Mouse (Mus musculus): ENCODE measurements around the gene Pnkp.
A peak's percentile ranks its signal among the peaks of the same experiment; 100 is the strongest.

Pnkp gene

DNA sequence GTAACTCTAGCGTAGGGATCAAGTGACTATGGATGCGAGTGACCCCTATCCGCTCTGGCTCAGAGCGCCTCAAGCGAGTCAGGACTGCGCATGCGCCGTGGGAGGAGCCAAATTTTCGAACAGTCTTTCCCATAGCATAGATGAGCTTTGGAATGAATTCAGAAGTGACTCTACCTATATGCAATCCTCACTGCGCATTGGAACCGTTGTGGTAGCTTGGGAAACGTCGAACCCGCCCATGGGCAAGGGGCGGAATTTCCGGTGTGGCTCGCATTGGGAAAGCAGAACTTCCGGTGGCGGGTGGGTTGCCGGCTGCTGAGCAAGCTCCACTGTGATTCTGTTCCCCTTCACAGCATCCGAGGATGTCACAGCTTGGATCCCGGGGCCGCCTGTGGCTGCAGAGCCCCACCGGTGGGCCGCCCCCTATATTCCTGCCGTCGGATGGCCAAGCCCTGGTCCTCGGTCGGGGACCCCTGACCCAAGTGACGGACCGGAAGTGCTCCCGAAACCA is at the start of gene Pnkp:
Gene Pnkp (plus strand): TSS at position 98 of the 511 bp plus-strand sequence.
- DNase-seq = peak; percentile 81 to 86

DNA sequence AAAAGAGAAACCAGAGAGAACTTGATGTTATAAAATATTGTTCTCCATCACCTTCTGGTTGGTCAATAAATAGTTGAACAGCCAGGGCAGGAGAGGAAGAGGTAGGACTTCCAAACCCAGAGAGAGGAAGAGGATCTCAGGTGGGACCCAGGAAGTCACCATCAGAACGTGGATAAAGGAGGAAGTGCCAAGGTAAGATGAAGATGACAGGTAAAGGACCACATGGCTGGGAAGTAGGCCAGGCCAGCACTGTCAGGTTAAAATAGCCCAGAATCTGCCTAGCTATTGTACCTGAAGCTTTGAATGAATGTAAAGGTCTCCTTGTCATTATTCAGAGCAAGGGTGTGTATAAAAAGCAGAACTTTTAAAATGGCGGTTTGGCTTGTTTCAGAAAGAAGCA is 48.0 kb upstream of the Pnkp start:
- no peak for DNase-seq

DNA sequence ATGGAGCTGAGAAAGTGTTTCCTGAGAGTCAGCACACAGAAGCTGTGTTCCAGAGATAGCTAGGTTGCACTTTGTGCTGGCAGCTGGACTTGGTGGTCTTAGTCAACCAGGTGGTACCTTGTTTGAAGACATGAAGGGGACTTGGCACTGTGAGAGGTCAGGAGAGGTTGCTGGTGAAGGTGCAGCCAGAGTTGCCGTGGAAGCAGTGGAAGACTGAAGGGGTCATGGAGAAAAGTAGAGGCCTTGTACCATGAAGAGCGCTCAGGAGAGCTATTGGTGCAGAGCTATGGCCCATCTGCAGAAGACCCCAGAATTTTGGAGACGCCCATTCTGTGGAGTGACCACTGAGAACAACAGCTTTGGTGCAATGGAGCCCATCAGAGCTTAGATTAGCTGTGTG is 47.5 kb upstream of the Pnkp start:
- DNase-seq = no peak

DNA sequence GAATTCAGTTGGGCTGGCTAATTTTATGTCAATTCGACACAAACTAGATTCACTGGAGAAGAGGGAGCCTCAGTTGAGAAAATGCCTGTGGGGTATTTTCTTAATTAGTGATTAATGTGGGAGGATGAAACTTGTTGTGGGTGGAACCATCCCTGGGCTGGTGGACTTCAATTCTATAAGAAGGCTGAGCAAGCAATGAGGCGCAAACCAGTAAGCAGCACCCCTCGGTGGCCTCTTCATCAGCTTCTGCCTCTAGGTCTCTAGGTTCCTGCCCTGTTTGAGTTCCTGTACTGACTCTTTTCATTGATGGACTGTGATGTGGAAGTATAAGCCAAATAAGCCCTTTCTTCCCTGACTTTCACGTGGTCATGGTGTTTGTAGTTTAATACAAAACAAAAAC is 46.6 kb upstream of the Pnkp start:
- no peak for DNase-seq

DNA sequence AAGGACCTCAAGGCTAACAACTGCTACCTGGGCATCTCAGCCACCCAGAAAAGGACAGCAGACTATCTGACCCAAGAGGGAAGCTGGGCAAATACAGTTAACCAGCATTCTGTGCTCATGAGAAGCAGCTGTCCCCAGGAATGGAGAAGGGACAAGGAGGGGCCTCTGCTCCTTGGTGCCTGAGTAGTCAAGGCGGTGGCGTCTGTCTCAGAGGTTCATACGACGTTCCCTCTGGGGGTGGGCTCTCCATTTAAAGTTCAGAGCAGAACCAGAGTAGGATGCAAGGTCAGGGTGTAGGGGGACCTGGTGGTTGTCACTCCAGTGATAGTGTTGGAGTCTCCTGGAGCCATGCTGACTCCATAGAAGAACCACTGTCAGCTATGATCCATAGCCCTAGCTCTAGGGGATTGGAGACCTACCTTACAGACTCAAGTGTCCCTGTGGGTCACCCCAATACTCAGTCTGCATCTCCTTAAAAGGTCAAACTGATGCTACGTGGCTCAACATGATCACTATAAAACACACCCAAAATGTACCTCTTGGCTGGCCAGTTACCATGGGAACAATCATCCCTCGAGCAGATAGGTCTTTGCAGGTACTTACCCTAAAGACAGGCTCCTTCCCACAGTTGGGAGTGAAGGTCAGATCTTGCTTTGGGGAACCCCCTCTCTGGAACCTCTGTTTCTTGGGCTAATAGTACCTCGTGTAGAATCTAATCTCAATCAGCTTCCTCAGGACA is 46.0 kb upstream of the Pnkp start:
- no peak for DNase-seq

DNA sequence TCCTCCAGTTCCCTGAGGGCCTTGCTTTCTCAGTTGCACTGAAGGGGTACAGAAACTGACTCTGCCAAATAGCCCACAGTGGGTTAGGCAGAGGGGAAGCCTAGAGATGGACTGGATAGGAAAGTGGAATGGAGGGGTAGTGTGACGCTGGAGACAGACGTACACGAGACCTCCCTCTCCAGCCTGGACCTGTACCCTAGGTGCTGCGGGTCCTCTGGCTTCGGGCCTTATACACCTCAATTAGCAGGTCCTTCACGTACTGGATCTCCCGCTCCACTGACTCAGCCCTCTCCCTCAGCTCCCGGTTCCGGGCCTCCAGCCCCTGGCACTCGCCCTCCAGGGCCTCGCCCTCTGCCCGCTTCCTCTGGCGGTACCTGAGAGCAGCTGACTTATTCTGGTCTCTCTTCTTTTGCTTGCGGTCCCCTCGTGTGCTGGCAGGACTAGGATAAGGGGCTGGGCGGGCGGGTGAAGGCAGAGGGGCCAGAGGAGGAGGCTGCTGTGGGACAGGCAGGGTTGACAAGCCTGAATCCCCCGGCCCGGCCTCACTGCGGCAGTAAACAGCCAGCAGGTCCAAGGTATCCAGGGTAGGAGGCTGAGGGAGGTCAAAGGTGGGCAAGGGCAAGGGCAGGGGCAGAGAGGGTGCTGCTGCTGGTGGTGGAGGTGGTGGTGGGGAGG is 44.2 kb upstream of the Pnkp start:
- no peak for DNase-seq

DNA sequence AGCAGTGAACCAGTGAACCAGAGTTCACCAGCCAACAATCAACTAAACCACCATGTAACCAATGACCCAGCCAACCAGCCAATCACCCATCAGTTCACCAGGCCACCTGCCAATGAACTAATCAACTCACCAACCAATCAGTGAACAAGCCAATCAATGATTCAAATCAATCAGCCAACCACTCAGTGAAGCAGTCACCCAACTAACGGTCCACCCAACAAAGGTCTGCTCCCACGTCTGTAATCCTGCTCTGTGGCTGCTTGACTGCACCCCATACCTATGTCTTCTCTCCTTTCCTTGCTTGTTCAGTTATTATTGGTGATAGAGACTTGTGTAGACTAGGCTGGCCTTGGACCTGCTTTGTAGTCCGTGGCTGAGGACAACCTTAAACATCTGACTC is 43.0 kb upstream of the Pnkp start:
- DNase-seq = no peak

DNA sequence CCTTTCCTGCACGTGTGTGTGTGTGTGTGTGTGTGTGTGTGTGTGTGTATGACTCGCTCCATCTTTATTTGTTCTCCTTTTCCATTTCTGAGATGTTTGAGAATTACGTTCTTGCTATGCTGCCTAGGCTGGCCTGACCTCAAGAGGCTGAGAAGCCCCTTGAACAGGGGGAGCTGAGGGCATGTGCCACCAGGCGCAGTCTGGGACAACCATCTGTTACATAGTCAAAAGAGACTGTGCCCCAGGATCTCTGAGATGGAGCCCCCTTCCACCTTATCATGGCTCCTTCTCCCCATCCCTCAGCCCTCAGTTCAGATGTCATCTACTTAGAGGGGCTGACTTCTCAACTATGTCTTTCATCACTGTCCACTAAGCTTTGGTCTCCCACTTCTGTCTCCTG is 42.5 kb upstream of the Pnkp start:
- no peak for DNase-seq

DNA sequence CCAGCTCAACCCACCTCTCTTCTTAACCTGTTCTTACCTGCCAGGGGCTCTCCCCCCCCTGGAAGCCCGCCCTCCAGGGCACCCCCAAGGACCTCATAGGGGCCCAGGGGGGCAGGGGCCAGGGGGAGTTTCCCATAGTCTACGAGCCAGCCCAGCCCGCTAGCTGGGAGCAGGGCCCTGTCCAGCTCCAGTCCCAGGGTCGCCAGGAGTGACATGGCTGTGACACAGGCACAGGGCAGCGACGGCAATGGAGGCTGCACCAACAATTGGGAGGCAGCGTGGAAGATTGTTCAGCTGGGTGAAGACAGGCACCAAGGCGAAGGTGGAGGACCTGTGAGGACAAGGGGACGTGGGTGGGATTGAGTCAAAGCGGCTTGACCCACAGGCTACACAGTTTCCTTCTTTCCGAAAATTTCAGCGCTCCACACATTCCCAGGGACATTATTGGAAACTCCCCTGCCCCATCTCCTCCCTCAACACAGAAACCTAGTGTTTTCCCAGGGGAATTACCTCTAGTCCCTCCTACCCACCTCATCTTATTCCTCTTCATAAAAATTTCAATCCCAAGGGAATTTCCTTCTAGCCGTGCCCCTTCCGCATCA is 41.9 kb upstream of the Pnkp start:
- DNase-seq = no peak

DNA sequence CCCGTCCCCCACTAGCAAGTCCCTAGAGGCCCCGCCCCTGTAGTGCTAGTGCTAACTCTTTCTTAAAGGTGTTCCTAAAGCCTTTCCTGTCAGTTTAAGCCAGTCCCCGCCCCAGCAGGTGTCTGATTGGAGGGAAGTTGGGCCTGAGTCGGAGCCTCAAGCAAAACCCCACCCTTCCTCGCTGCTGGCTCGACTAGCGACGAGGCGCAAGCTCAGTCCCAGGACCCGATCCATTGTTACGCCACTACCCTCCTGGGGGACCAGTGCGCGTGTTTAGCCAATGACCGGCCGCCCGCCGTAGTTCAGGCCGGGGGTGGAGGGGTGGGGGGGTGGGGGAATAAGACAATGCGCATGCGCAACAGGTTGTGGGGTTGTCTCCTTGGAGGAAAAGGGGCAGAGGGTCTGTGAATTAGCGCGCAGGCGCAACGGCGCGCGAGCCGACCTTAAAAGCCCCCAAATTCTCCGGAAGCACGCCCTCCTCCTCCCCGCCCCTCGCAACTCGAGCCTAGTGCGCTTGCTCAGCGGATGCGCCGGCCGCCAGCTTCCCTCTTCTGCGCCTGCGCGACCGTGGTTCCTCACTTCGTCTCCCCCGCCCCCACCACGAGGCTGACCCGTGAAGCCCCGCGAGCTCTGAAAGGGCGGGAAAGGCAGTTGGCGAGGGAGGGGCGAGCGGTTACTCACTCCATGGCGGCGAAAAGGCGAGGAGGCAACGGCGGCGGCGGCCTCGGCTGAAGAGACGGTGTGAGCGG is 41.0 kb upstream of the Pnkp start, which contains the start of the genes Nup62 and Il4i1:
Gene Nup62 (plus strand): TSS at position 368 of the 749 bp plus-strand sequence.
Gene Il4i1 (plus strand): TSS at position 667 of the 749 bp plus-strand sequence.
- DNase-seq = peak; percentile 98 to 99

DNA sequence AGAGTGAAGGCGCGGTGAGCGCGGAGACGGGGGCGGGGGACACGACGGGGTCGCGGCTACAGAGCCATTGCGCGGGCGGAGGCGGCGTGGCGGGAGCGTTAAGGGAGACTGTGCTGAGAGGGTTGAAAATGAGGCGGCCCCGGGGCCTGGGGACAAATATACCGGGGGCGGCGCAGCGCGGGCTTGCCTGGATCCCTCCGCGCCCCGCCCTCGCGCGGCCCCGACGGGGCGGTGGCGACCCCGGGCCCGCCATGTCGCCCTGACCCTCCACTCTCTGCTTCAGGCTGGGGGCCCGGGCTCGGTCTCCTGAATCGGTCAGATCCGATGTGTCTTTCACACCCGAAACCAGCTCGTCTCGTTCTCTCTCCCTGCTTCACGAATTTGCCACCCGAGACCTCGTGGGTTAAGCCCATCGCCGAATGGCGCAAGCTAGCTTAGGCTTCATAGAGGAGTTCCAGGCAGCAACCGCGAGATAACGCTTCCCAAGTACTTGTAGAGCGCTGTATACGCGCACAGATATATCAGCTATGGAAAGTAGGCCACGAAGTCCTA is 40.4 kb upstream of the Pnkp start, which contains the start of gene Atf5:
Gene Atf5 (minus strand): TSS at position 189 of the 552 bp plus-strand sequence.
- peak in 1 of 2 experiments; percentile 41 for DNase-seq

DNA sequence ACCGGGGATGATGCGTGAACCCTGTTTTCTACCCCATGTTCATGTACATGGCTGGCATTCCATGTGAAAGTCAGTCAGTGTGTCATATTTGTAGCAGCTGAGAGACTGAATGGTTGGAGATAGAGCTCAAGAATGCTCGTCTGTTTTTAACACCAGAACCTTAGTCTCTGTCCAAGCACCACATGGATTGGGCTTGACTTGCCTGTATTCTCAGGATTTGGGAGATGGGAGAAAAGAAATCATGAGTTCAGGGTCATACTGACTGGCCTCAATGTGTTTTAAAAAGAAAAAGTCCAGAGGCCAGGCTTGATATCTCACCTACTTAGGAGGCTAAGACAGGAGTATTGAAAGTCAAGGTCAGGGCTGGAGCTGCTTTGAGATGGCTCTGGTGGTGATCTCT is 39.5 kb upstream of the Pnkp start:
- peak in 1 of 2 experiments; percentile 5 for DNase-seq

DNA sequence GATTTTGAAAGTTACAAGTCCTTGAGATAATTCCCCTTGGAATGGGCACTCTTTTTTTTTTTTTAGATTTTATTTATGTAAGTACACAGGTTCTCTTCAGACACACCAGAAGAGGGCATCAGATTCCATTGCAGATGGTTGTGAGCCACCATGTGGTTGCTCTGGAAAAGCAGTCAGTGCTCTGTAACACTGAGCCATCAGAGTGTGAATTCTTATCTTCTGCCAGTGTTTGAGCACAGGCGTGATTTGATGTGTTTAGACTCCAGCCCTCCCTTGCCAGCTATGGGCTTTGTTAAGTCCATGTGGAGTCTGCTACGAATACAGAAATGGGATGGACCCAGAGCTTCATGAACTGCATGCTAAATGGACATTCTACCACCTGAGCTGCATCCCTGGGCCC is 38.8 kb upstream of the Pnkp start:
- DNase-seq = peak in 1 of 2 experiments; percentile 20

DNA sequence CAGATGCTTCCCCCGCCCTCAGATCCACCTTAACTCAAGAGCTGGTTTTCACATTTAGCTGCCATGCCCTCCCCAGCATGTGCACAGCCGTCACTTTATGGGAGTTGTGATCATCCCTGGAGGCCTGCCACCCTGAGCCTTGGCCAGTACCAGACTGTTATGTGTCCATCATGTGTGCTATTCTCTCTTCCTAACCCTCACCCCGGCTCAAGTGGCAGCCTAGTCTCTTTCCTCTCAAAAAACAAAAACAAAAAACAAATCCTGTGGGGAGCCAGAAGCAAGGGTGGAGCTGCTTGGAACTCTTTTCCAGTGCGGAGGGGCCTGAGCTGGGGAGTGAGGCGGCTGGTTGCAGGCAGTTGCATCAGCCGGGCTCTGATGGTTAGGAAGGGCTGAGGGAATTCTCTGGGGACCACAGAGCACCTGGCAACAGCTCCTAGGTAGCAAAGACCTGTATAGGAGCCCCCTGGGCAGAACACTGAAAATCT is 38.1 kb upstream of the Pnkp start:
- peak in 1 of 2 experiments; percentile 47 for DNase-seq

DNA sequence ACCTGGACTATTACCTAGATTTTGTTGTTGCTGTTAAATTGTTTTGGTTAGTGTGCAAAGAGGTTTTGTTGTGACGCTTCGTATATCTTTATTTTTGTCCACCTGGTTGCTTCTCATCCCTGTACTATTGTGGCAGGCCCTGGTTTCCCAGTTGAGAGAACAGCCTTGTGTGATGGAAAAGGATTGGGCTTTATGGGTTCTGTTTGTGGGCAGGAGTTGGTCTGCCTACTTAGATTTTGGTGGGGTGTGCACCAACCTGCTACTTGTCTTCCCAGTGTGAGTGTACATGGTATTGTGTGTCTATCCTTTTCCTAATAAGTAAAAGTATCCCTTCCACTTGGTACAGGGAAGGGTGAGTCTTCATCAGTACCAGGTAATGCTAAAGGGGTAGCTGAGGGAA is 37.5 kb upstream of the Pnkp start:
- DNase-seq = peak in 1 of 2 experiments; percentile 9

DNA sequence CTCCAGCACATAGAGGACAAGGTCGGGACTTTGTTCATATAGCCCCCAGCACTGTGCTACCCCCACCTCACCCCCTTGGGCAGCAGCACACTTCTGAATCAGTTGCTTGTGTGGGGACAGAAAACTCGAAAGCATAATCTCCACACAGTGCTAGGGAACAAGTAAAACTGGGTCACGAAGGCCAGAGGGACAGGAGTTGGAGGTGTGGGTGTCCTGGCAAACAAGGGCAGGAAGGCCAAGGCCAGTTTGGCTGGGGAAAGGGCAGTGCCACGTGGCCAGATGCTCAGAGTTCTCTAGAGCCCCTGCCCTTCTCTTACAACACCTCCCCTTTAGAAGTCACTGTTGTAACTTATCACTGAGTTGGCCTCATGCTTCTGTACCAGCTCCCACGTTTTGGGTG is 37.1 kb upstream of the Pnkp start:
- peak in 1 of 2 experiments; percentile 14 for DNase-seq

DNA sequence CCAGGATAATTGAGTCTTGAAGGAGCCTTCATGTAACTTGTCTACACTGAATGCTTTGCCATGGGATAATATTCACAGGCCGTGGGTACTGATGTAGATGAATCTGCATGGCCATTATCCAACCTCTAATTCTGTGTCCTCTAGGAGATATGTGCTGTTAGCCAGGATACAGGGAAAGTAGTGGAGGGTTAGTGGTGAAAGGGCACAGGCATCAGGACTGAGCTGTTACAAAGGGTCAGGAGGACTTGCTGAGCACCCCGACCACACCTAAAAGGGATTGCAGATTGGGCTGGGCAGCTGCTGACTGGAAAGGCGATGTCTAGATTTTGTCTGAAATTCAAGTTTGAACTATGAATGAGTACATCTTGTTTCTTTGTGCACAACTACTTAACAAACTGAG is 36.4 kb upstream of the Pnkp start:
- no peak for DNase-seq

DNA sequence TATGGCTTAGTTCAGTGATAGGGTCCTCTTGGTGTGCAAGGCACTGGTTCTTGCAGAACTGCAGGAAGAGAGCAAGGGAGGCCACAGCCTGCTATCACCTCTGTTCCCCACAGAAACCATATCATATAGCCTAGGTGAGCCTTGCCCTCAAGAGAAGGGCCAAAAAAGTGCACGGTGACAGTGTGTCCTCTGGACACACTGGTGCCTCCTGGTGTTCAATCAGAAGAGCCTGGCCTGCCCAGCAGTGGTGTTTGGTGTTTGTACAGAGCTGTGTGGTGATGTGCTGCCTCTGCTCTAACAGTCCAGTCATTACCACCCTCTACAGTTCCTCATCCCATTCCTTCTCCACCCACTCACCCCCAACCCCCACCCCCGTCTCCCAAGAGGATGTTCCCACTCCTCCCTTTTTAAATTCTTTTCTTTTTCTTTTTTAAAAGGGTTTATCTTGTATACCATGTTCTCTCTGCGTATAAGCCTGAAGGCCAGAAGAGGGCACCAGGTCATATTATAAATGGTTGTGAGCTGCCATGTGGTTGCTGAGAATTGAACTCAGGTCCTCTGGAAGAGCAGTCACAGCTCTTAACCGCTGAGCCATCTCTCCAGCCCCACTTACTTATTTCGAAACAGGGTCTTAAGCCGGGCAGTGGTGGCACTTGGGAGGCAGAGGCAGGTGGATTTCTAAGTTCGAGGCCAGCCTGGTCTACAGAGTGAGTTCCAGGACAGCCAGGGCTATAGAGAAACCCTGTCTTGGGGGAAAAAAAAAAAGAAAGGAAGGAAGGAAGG is 35.1 kb upstream of the Pnkp start:
- no peak for DNase-seq

DNA sequence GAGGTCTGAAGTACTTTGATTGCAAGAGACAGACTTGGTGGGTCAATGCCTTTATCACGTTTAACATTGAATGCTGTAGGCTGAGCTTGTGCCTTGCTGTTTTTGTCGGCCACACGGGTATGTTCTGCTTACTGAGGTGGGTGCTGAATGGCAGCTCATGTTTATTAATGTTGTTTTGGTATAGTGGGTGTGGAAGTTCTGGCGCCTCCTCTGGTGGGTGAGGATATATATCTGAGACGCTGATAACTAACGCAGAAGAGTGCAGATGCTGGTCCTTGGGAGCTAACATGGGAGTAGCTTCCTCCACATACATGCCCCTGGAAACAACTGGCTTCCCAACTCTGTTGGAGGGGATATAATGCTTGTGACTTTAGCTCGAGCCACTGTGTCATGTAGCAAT is 33.5 kb upstream of the Pnkp start:
- no peak for DNase-seq

DNA sequence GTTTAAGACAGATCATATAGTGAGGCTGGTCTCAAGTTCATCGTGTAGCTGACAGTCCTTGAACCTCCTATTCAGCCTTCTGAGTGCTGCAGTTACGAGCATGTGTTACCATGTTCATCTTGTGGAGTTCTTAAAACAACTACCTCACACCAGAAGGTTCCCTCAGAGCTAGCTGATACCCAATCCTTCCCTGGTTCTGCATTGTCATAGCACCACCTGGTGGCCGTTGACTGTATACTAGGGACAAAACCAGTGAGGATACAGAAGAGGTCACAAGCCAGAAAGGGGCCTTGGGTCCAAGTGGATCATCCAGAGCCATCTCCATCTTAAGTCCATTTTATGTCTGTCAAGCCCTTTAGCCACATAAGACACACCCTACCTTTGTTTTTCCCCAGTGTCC is 32.1 kb upstream of the Pnkp start:
- DNase-seq = peak; percentile 86 to 87

DNA sequence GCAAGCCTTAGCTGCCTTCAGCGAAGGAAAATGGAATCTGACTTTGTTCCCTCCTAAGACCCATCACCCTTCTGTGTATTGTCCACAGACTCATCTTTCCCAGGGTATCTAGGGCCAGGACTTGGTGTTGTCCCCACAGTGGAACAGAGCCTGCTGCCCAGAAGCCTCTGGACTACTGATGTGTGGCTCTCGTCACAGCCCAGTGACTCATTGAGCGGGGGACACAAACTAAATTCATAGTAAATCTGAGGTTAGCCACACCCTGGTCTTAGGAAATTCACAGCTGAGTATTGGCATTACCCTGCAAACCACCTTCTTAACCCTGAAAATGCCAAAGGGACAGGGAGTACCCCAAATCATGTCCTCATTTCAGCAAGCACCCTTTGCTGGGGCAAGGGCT is 30.2 kb upstream of the Pnkp start:
- no peak for DNase-seq

DNA sequence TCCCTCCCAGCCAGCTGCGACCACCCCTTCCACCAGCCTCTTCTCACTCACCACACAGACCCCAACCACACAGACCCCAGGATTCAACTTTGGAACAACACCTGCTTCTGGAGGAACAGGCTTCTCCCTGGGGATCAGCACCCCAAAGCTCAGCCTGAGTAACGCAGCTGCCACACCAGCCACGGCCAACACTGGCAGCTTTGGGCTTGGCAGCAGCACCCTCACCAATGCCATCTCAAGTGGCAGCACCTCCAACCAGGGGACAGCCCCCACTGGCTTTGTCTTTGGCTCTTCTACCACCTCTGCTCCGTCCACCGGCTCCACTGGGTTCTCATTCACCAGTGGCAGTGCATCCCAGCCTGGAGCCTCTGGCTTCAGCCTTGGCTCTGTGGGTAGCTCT is 28.2 kb upstream of the Pnkp start:
- no peak for DNase-seq
